ENCODE assay signal across 8 mouse cellular contexts in genomic region chr6:115814104-115814503, GRCm38 (mm10). TPM values are rescaled to one million over a fixed set of nuclear protein-coding genes. Genes with fewer than 3 reads are reported as not detected.
DNase-seq lines count a peak whose midpoint lies in the region; ATAC-seq and TF ChIP-seq lines count a peak whose summit lies in the region.

No protein-coding gene starts in this region.

- TF ChIP-seq POLR2A in ES-Bruce4 (IDR thresholded peaks at IDR 0.05; ENCODE audit: insufficient read depth, low read length) = no peak
- no peak for TF ChIP-seq POLR2A in cortical plate, adult 2 months (IDR thresholded peaks at IDR 0.05; ENCODE audit: extremely low read depth, insufficient read depth, low read length)

- peak; percentile 73 for ATAC-seq in lung, postnatal 0 days

- TF ChIP-seq CTCF in ES-Bruce4 (IDR thresholded peaks at IDR 0.05; ENCODE audit: low read depth, low read length) = peak; percentile 80
- peak; percentile 69 for TF ChIP-seq CTCF in cortical plate, adult 2 months (IDR thresholded peaks at IDR 0.05; ENCODE audit: extremely low read depth, insufficient read depth, low read length)
- peak; percentile 77 for TF ChIP-seq CTCF in lung, postnatal 0 days (IDR thresholded peaks at IDR 0.05)

- H3K4me3 ChIP-seq in ES-Bruce4 (ENCODE audit: low read depth, low read length) = no peak overlapping the region
- H3K4me3 ChIP-seq in cortical plate, adult 2 months (ENCODE audit: insufficient read depth, low read length) = no peak overlapping the region
- H3K4me3 ChIP-seq in lung, postnatal 0 days (ENCODE audit: low read depth, low read length) = no peak overlapping the region

- H3K4me1 ChIP-seq in ES-Bruce4 (ENCODE audit: control insufficient read depth, insufficient read depth, low read length) = no peaks in the 10 kb centered on the region
- H3K4me1 ChIP-seq in cortical plate, adult 2 months (ENCODE audit: control insufficient read depth, insufficient read depth, low read length) = no peaks in the 10 kb centered on the region
- no peaks in the 10 kb centered on the region for H3K4me1 ChIP-seq in lung, postnatal 0 days (ENCODE audit: insufficient read depth, low read depth, low read length)

- H3K36me3 ChIP-seq in ES-Bruce4 (ENCODE audit: control insufficient read depth, insufficient read depth, low read length, poor library complexity, severe bottlenecking) = no peaks in the 10 kb centered on the region
- H3K36me3 ChIP-seq in lung, postnatal 0 days (ENCODE audit: insufficient read depth, low read length) = no peaks in the 10 kb centered on the region

- WGBS in lung, postnatal 0 days = 26% methylated on average over 4 of the region's 4 CpGs

- no peak for TF ChIP-seq EP300 in ES-Bruce4 (IDR thresholded peaks at IDR 0.05; ENCODE audit: insufficient read depth, low read depth, low read length)
- no peak for TF ChIP-seq EP300 in lung, postnatal 0 days (IDR thresholded peaks at IDR 0.05)

- H3K27me3 ChIP-seq in ES-Bruce4 (ENCODE audit: control insufficient read depth, insufficient read depth, low read length, poor library complexity, severe bottlenecking) = no peaks in the 10 kb centered on the region
- H3K27me3 ChIP-seq in lung, postnatal 0 days (replicated peaks; ENCODE audit: insufficient read depth, low read length) = no peaks in the 10 kb centered on the region

- H3K9ac ChIP-seq in ES-Bruce4 (ENCODE audit: low read depth, poor library complexity, severe bottlenecking) = no peak overlapping the region
- no peak overlapping the region for H3K9ac ChIP-seq in lung, postnatal 0 days (replicated peaks; ENCODE audit: low read depth)

- H3K4me2 ChIP-seq in lung, postnatal 0 days (replicated peaks; ENCODE audit: low read depth, low read length) = no peak overlapping the region

- peak; percentile 34 to 43 for DNase-seq in cerebellum, adult 18-20 months
- no peak for DNase-seq in cerebellum, adult 9-11 months
- peak; percentile 82 to 84 for DNase-seq in heart, adult 9 months (ENCODE audit: low spot score in 2 of 2)
- peak; percentile 75 for DNase-seq in kidney, postnatal 14 days
- peak; percentile 77 for DNase-seq in lung, postnatal 0 days (ENCODE audit: low spot score)
- peak; percentile 93 for DNase-seq in skeletal muscle tissue, adult 2 months (ENCODE audit: low read depth, low spot score)

- no peaks in the 10 kb centered on the region for H3K9me3 ChIP-seq in ES-Bruce4 (replicated peaks; ENCODE audit: control insufficient read depth, insufficient read depth, low read length, poor library complexity, severe bottlenecking)
- H3K9me3 ChIP-seq in lung, postnatal 0 days (ENCODE audit: low read length) = no peaks in the 10 kb centered on the region

- H3K27ac ChIP-seq in ES-Bruce4 (ENCODE audit: insufficient read depth, low read length) = no peak overlapping the region
- H3K27ac ChIP-seq in cortical plate, adult 2 months (ENCODE audit: insufficient read depth, low read length) = no peak overlapping the region
- H3K27ac ChIP-seq in lung, postnatal 0 days (ENCODE audit: low read length) = no peak overlapping the region

RNA-seq across cellular contexts. Expression of gene Rpl32, which starts 5.6 kb away (rescaled TPM):
- 3,790 and 3,890 TPM in 2 replicates for polyA plus RNA-seq in ES-Bruce4 (2011; ENCODE audit: insufficient read depth, insufficient read length, low read depth, missing spikeins)
- polyA plus RNA-seq in cortical plate, adult 2 months (2012; rRNA removed) = 914 and 1,009 TPM in 2 replicates
- polyA plus RNA-seq in lung, postnatal 0 days (2015; fragmentation: Nextera tagmentation; extraction: Ambion mirVana) = 1,730 and 1,790 TPM in 2 replicates

RNA-seq across cellular contexts. Expression of gene Efcab12, which starts 24.1 kb away (rescaled TPM):
- polyA plus RNA-seq in ES-Bruce4 (2011; ENCODE audit: insufficient read depth, insufficient read length, low read depth, missing spikeins) = 0.88 and 1.1 TPM in 2 replicates
- 7.1 and 7.9 TPM in 2 replicates for polyA plus RNA-seq in cortical plate, adult 2 months (2012; rRNA removed)
- polyA plus RNA-seq in lung, postnatal 0 days (2015; fragmentation: Nextera tagmentation; extraction: Ambion mirVana) = 1.5 and 2.0 TPM in 2 replicates

RNA-seq across cellular contexts. Expression of gene Mbd4, which starts 39.1 kb away (rescaled TPM):
- 24.7 and 28.0 TPM in 2 replicates for polyA plus RNA-seq in ES-Bruce4 (2011; ENCODE audit: insufficient read depth, insufficient read length, low read depth, missing spikeins)
- 9.5 and 10.1 TPM in 2 replicates for polyA plus RNA-seq in cortical plate, adult 2 months (2012; rRNA removed)
- polyA plus RNA-seq in lung, postnatal 0 days (2015; fragmentation: Nextera tagmentation; extraction: Ambion mirVana) = 4.5 and 6.7 TPM in 2 replicates

RNA-seq across cellular contexts. Expression of gene Ift122, which starts 39.2 kb away (rescaled TPM):
- 13.5 and 17.1 TPM in 2 replicates for polyA plus RNA-seq in ES-Bruce4 (2011; ENCODE audit: insufficient read depth, insufficient read length, low read depth, missing spikeins)
- polyA plus RNA-seq in cortical plate, adult 2 months (2012; rRNA removed) = 31.2 and 34.7 TPM in 2 replicates
- polyA plus RNA-seq in lung, postnatal 0 days (2015; fragmentation: Nextera tagmentation; extraction: Ambion mirVana) = 8.3 and 10.4 TPM in 2 replicates

RNA-seq across cellular contexts. Expression of gene Cand2, which starts 39.8 kb away (rescaled TPM):
- 12.8 and 13.9 TPM in 2 replicates for polyA plus RNA-seq in ES-Bruce4 (2011; ENCODE audit: insufficient read depth, insufficient read length, low read depth, missing spikeins)
- 3.0 and 3.1 TPM in 2 replicates for polyA plus RNA-seq in cortical plate, adult 2 months (2012; rRNA removed)
- polyA plus RNA-seq in lung, postnatal 0 days (2015; fragmentation: Nextera tagmentation; extraction: Ambion mirVana) = 2.5 and 3.0 TPM in 2 replicates
